Mouse (Mus musculus) telencephalon, adult 2 months (tissue): Measurements from ENCODE around the gene Crtc3.

Experiments used
- DNase-seq: peaks from one replicate; pipeline ENCODE4 v3.0.0-alpha.2; 2011; ENCODE audit warnings: low read depth, low spot score

Crtc3 gene

GRCm38 (mm10) chr7:80688556-80689220 is at the start of gene Crtc3:
Gene Crtc3, minus strand, starts transcription at chr7:80688877.
- DNase-seq = peak; percentile 29

- DNase-seq = no peak
Measured at GRCm38 (mm10) chr7:80736199-80736598, 47.5 kb upstream of the Crtc3 start.

- DNase-seq = no peak
Measured at GRCm38 (mm10) chr7:80732986-80733385, 44.3 kb upstream of the Crtc3 start.

GRCm38 (mm10) chr7:80729662-80730061 is 41.0 kb upstream of the Crtc3 start:
- no peak for DNase-seq

- DNase-seq = peak; percentile 59
Measured at GRCm38 (mm10) chr7:80721041-80721440, 32.4 kb upstream of the Crtc3 start.

- DNase-seq = no peak
Measured at GRCm38 (mm10) chr7:80719582-80719981, 30.9 kb upstream of the Crtc3 start.

GRCm38 (mm10) chr7:80719038-80719437 is 30.4 kb upstream of the Crtc3 start:
- no peak for DNase-seq

- DNase-seq = no peak
Measured at GRCm38 (mm10) chr7:80718471-80718870, 29.8 kb upstream of the Crtc3 start.

GRCm38 (mm10) chr7:80716758-80717157 is 28.1 kb upstream of the Crtc3 start:
- no peak for DNase-seq

GRCm38 (mm10) chr7:80715306-80715705 is 26.6 kb upstream of the Crtc3 start:
- peak; percentile 64 for DNase-seq

GRCm38 (mm10) chr7:80711496-80711895 is 22.8 kb upstream of the Crtc3 start:
- no peak for DNase-seq

GRCm38 (mm10) chr7:80710333-80710732 is 21.7 kb upstream of the Crtc3 start:
- no peak for DNase-seq

GRCm38 (mm10) chr7:80704066-80704465 is 15.4 kb upstream of the Crtc3 start:
- DNase-seq = no peak

- DNase-seq = no peak
Measured at GRCm38 (mm10) chr7:80702510-80702909, 13.8 kb upstream of the Crtc3 start.

- DNase-seq = no peak
Measured at GRCm38 (mm10) chr7:80699709-80700108, 11.0 kb upstream of the Crtc3 start.

- DNase-seq = no peak
Measured at GRCm38 (mm10) chr7:80698940-80699339, 10.3 kb upstream of the Crtc3 start.

- no peak for DNase-seq
Measured at GRCm38 (mm10) chr7:80697859-80698258, 9.2 kb upstream of the Crtc3 start.

GRCm38 (mm10) chr7:80696903-80697302 is 8.2 kb upstream of the Crtc3 start:
- DNase-seq = no peak

- no peak for DNase-seq
Measured at GRCm38 (mm10) chr7:80696334-80696733, 7.7 kb upstream of the Crtc3 start.

GRCm38 (mm10) chr7:80692472-80692871 is 3.8 kb upstream of the Crtc3 start:
- no peak for DNase-seq

GRCm38 (mm10) chr7:80691131-80691530 is 2.5 kb upstream of the Crtc3 start:
- peak; percentile 91 for DNase-seq

GRCm38 (mm10) chr7:80689221-80689591 is 529 bp upstream of the Crtc3 start:
- peak; percentile 33 for DNase-seq

GRCm38 (mm10) chr7:80687721-80688555 is 739 bp downstream of the Crtc3 start:
- peak; percentile 50 for DNase-seq
